ENCODE assay signal across 16 mouse cellular contexts in genomic region chr4:137603449-137604171, GRCm38 (mm10). TPM values are rescaled to one million over a fixed set of nuclear protein-coding genes. Genes with fewer than 3 reads are reported as not detected.
A peak's percentile ranks its signal among the peaks of the same experiment; 100 is the strongest.
DNase-seq lines count a peak whose midpoint lies in the region; ATAC-seq and TF ChIP-seq lines count a peak whose summit lies in the region.
"Had no signal": no experiment of that assay in that cellular context is flagged by ENCODE, and none has a peak within 500 bp of the region (broad histone marks: within the 10 kb centered on the region; RNA-seq: fewer than 3 reads in every experiment).

No protein-coding gene starts in this region.

- H3K79me2 ChIP-seq in MEL (ENCODE audit: control insufficient read depth, insufficient read depth, low read length, poor library complexity) = peaks cover 39% of the 10 kb centered on the region

- 84% methylated on average over 11 of the region's 11 CpGs for WGBS in hindbrain, embryonic 13.5 days
- 85% methylated on average over 11 of the region's 11 CpGs for WGBS in hindbrain, embryonic 14.5 days
- WGBS in liver, postnatal 0 days (ENCODE audit: insufficient replicate concordance) = 44% methylated on average over 11 of the region's 11 CpGs
- WGBS in forebrain, embryonic 11.5 days = 84% methylated on average over 11 of the region's 11 CpGs

- H3K4me3 ChIP-seq in hindbrain, embryonic 13.5 days = no peak overlapping the region
- no peak overlapping the region for H3K4me3 ChIP-seq in hindbrain, embryonic 14.5 days (replicated peaks; ENCODE audit: low read length)
- H3K4me3 ChIP-seq in MEL (ENCODE audit: control insufficient read depth in 1 of 2, insufficient read depth in 1 of 2, low read depth in 2 of 2, low read length in 2 of 2) = no peak overlapping the region
- no peak overlapping the region for H3K4me3 ChIP-seq in liver, postnatal 0 days (ENCODE audit: low read depth, low read length)
- H3K4me3 ChIP-seq in forebrain, embryonic 11.5 days (ENCODE audit: low read depth, low read length) = no peak overlapping the region
- H3K4me3 ChIP-seq: embryonic facial prominence, embryonic 13.5 days; forebrain, embryonic 15.5 days; limb, embryonic 10.5 days had no signal

- TF ChIP-seq RAD21 in MEL (IDR thresholded peaks at IDR 0.05; ENCODE audit: low read depth, low read length) = no peak

- H3K36me3 ChIP-seq in hindbrain, embryonic 13.5 days = peaks cover 43% of the 10 kb centered on the region
- peaks cover 44% of the 10 kb centered on the region for H3K36me3 ChIP-seq in hindbrain, embryonic 14.5 days (replicated peaks; ENCODE audit: control insufficient read depth, insufficient read depth)
- peaks cover 6 to 9% of the 10 kb centered on the region in 2 experiments for H3K36me3 ChIP-seq in MEL (ENCODE audit: control insufficient read depth in 1 of 2, insufficient read depth in 2 of 2, low read length in 2 of 2)
- H3K36me3 ChIP-seq in liver, postnatal 0 days (replicated peaks; ENCODE audit: insufficient read depth, low read length) = peaks cover 36% of the 10 kb centered on the region
- H3K36me3 ChIP-seq in forebrain, embryonic 11.5 days (ENCODE audit: control insufficient read depth, insufficient read depth, low read length) = peaks cover 8% of the 10 kb centered on the region; the same call in 1 of the 2 replicates

- no peak overlapping the region for H3K4me2 ChIP-seq in hindbrain, embryonic 13.5 days
- no peak overlapping the region for H3K4me2 ChIP-seq in hindbrain, embryonic 14.5 days (replicated peaks)
- H3K4me2 ChIP-seq in liver, postnatal 0 days (ENCODE audit: low read depth, low read length) = no peak overlapping the region
- H3K4me2 ChIP-seq in forebrain, embryonic 11.5 days (ENCODE audit: low read depth, low read length, severe bottlenecking) = no peak overlapping the region
- H3K4me2 ChIP-seq: embryonic facial prominence, embryonic 13.5 days; forebrain, embryonic 15.5 days had no signal

- H3K9ac ChIP-seq in hindbrain, embryonic 13.5 days = no peak overlapping the region
- H3K9ac ChIP-seq in hindbrain, embryonic 14.5 days = no peak overlapping the region
- H3K9ac ChIP-seq in MEL (ENCODE audit: control insufficient read depth, low read depth, low read length, poor library complexity, severe bottlenecking) = no peak overlapping the region
- no peak overlapping the region for H3K9ac ChIP-seq in liver, postnatal 0 days (replicated peaks)
- H3K9ac ChIP-seq in forebrain, embryonic 11.5 days (ENCODE audit: low read length) = no peak overlapping the region
- H3K9ac ChIP-seq: embryonic facial prominence, embryonic 13.5 days; forebrain, embryonic 15.5 days had no signal

- H3K27me3 ChIP-seq in hindbrain, embryonic 13.5 days = no peaks in the 10 kb centered on the region
- no peaks in the 10 kb centered on the region for H3K27me3 ChIP-seq in hindbrain, embryonic 14.5 days (ENCODE audit: control insufficient read depth, insufficient read depth, low read length)
- no peaks in the 10 kb centered on the region for H3K27me3 ChIP-seq in MEL (ENCODE audit: control insufficient read depth in 1 of 2, insufficient read depth in 2 of 2, low read length in 2 of 2)
- H3K27me3 ChIP-seq in liver, postnatal 0 days (ENCODE audit: insufficient read depth, low read length) = no peaks in the 10 kb centered on the region
- H3K27me3 ChIP-seq in forebrain, embryonic 11.5 days (ENCODE audit: control insufficient read depth, insufficient read depth, low read length) = no peaks in the 10 kb centered on the region
- H3K27me3 ChIP-seq: embryonic facial prominence, embryonic 13.5 days; forebrain, embryonic 15.5 days had no signal

- TF ChIP-seq EP300 in MEL (IDR thresholded peaks at IDR 0.05; ENCODE audit: low read depth in 1 of 2, low read length in 2 of 2) = no peak
- TF ChIP-seq EP300 in liver, postnatal 0 days (IDR thresholded peaks at IDR 0.05; ENCODE audit: low read depth) = no peak

- 0 out of 2 replicates have a peak overlapping the region, but pooled peaks have one; percentile 6 for H3K27ac ChIP-seq in hindbrain, embryonic 13.5 days
- H3K27ac ChIP-seq in hindbrain, embryonic 14.5 days = no peak overlapping the region
- no peak overlapping the region for H3K27ac ChIP-seq in MEL (ENCODE audit: control insufficient read depth, low read depth, low read length)
- H3K27ac ChIP-seq in liver, postnatal 0 days (ENCODE audit: low read depth) = peak overlapping the region; percentile 55; the same call in 1 of the 2 replicates
- no peak overlapping the region for H3K27ac ChIP-seq in forebrain, embryonic 11.5 days (ENCODE audit: low read depth, low read length)
- H3K27ac ChIP-seq: embryonic facial prominence, embryonic 13.5 days; forebrain, embryonic 15.5 days; limb, embryonic 10.5 days had no signal

- H3K9me3 ChIP-seq in hindbrain, embryonic 13.5 days = no peaks in the 10 kb centered on the region
- no peaks in the 10 kb centered on the region for H3K9me3 ChIP-seq in hindbrain, embryonic 14.5 days (ENCODE audit: control insufficient read depth, low read length)
- no peaks in the 10 kb centered on the region for H3K9me3 ChIP-seq in MEL (replicated peaks; ENCODE audit: insufficient read depth, low read length)
- no peaks in the 10 kb centered on the region for H3K9me3 ChIP-seq in liver, postnatal 0 days (ENCODE audit: low read length)
- no peaks in the 10 kb centered on the region for H3K9me3 ChIP-seq in forebrain, embryonic 11.5 days (ENCODE audit: control insufficient read depth, low read length)
- H3K9me3 ChIP-seq: embryonic facial prominence, embryonic 13.5 days; forebrain, embryonic 15.5 days; limb, embryonic 10.5 days had no signal

- DNase-seq in hindbrain, embryonic 14.5 days (ENCODE audit: low spot score) = no peak
- peak; percentile 30 for DNase-seq in MEL (ENCODE audit: low read depth, low spot score)
- no peak for DNase-seq in liver, postnatal 0 days
- DNase-seq in cerebellum, adult 8-10 months = no peak
- no peak for DNase-seq in forebrain, embryonic 11.5 days (ENCODE audit: low spot score)
- DNase-seq in layer of hippocampus, adult 18-20 months (ENCODE audit: low spot score in 2 of 2) = no peak
- DNase-seq: cerebellum, adult 2 months; gastrocnemius, postnatal 36 days; kidney, adult 18-20 months; layer of hippocampus, adult 9-11 months had no signal

- ATAC-seq in hindbrain, embryonic 13.5 days (ENCODE audit: low FRiP score) = no peak
- ATAC-seq in hindbrain, embryonic 14.5 days (ENCODE audit: low FRiP score) = no peak
- peak; percentile 50; the same call in 1 of the 2 replicates for ATAC-seq in granulocyte monocyte progenitor cell, adult 5-6 weeks (replicated peaks; ENCODE audit: poor library complexity, severe bottlenecking)
- ATAC-seq in liver, postnatal 0 days = no peak
- ATAC-seq in forebrain, embryonic 11.5 days (replicated peaks; ENCODE audit: low FRiP score) = no peak
- ATAC-seq: forebrain, embryonic 15.5 days; lung, postnatal 0 days had no signal

- no peak for TF ChIP-seq CTCF in MEL (IDR thresholded peaks at IDR 0.05 in 2 of 3, conservative IDR thresholded peaks at IDR 0.05 in 1 of 3; ENCODE audit: control insufficient read depth in 1 of 3, insufficient read depth in 1 of 3, low read depth in 2 of 3, low read length in 3 of 3, poor library complexity in 1 of 3, severe bottlenecking in 1 of 3)
- no peak for TF ChIP-seq CTCF in liver, postnatal 0 days (IDR thresholded peaks at IDR 0.05; ENCODE audit: low read depth)

- H3K4me1 ChIP-seq in hindbrain, embryonic 13.5 days (replicated peaks) = peaks cover 37% of the 10 kb centered on the region
- peaks cover 10% of the 10 kb centered on the region for H3K4me1 ChIP-seq in hindbrain, embryonic 14.5 days (replicated peaks; ENCODE audit: control insufficient read depth, insufficient read depth, low read length)
- H3K4me1 ChIP-seq in MEL (ENCODE audit: control insufficient read depth in 1 of 2, insufficient read depth in 2 of 2, low read length in 2 of 2) = peaks cover 4 to 7% of the 10 kb centered on the region in 2 experiments; a peak in 3 of 4 replicates
- peaks cover 26% of the 10 kb centered on the region for H3K4me1 ChIP-seq in liver, postnatal 0 days (ENCODE audit: insufficient read depth)
- no peaks in the 10 kb centered on the region for H3K4me1 ChIP-seq in forebrain, embryonic 11.5 days (replicated peaks; ENCODE audit: control insufficient read depth, insufficient read depth, low read length)

- no peak for TF ChIP-seq POLR2A in MEL (IDR thresholded peaks at IDR 0.05; ENCODE audit: control insufficient read depth in 1 of 2, insufficient read depth in 1 of 2, low read depth in 1 of 2, low read length in 2 of 2, poor library complexity in 1 of 2)

TF ChIP-seq in MEL, 35 proteins besides CTCF, POLR2A, EP300 and RAD21 (continues in another document):
- TF ChIP-seq GABPA (IDR thresholded peaks at IDR 0.05; ENCODE audit: low read depth, low read length) (no peak), MAZ (IDR thresholded peaks at IDR 0.05; ENCODE audit: low read depth, low read length) (no peak), ELF1 (IDR thresholded peaks at IDR 0.05; ENCODE audit: low read depth, low read length) (no peak), USF1 (IDR thresholded peaks at IDR 0.05; ENCODE audit: low read depth, low read length) (no peak)

RNA-seq across cellular contexts. Expression of gene Usp48, which starts 10.1 kb away (rescaled TPM):
- polyA plus RNA-seq in hindbrain, embryonic 13.5 days (2015; fragmentation: Nextera tagmentation; extraction: Ambion mirVana) = 66.6 and 68.1 TPM in 2 replicates
- 65.3 and 70.9 TPM in 2 replicates for polyA plus RNA-seq in hindbrain, embryonic 14.5 days (2014; fragmentation: Nextera tagmentation; extraction: Ambion mirVana)
- 25.4 and 27.1 TPM in 2 replicates for total RNA-seq in MEL (2012; rRNA removed)
- polyA plus RNA-seq in MEL (2012; ENCODE audit: insufficient read depth in 1 of 2, insufficient read length in 2 of 2, low read depth in 1 of 2, low replicate concordance in 2 of 2, missing spikeins in 1 of 2) = 10 to 100 TPM in 1 of 2 experiments, not detected in 1; 99.6 TPM
- 76.3 and 119 TPM in 2 replicates for total RNA-seq in granulocyte monocyte progenitor cell, adult 5-6 weeks (2014; fragmentation: Nextera tagmentation)
- total RNA-seq in granulocyte monocyte progenitor cell, adult 5-6 weeks (2017) = 132 and 151 TPM in 2 replicates
- polyA plus RNA-seq in liver, postnatal 0 days (2015; fragmentation: Nextera tagmentation; extraction: Ambion mirVana) = 23.3 and 28.4 TPM in 2 replicates
- polyA plus RNA-seq in forebrain, embryonic 11.5 days (2014; fragmentation: Nextera tagmentation; extraction: Ambion mirVana) = 86.4 TPM in 2 replicates
- total RNA-seq in layer of hippocampus, adult 18-20 months (2021) = 100 to 1,000 TPM; 111 to 136 TPM

RNA-seq across cellular contexts. Expression of gene Ldlrad2, which starts 29.2 kb away (rescaled TPM):
- polyA plus RNA-seq in hindbrain, embryonic 13.5 days (2015; fragmentation: Nextera tagmentation; extraction: Ambion mirVana) = 1.7 TPM in 1 of 2 replicates, not detected in the other
- polyA plus RNA-seq in hindbrain, embryonic 14.5 days (2014; fragmentation: Nextera tagmentation; extraction: Ambion mirVana) = 0.57 TPM in 1 of 2 replicates, not detected in the other
- total RNA-seq in MEL (2012; rRNA removed) = not detected in 2 replicates
- polyA plus RNA-seq in MEL (2012; ENCODE audit: insufficient read depth in 1 of 2, insufficient read length in 2 of 2, low read depth in 1 of 2, low replicate concordance in 2 of 2, missing spikeins in 1 of 2) = not detected
- not detected in 2 replicates for total RNA-seq in granulocyte monocyte progenitor cell, adult 5-6 weeks (2014; fragmentation: Nextera tagmentation)
- not detected in 2 replicates for total RNA-seq in granulocyte monocyte progenitor cell, adult 5-6 weeks (2017)
- polyA plus RNA-seq in liver, postnatal 0 days (2015; fragmentation: Nextera tagmentation; extraction: Ambion mirVana) = not detected in 2 replicates
- not detected in 2 replicates for polyA plus RNA-seq in forebrain, embryonic 11.5 days (2014; fragmentation: Nextera tagmentation; extraction: Ambion mirVana)
- not detected for total RNA-seq in layer of hippocampus, adult 18-20 months (2021)
- total RNA-seq: gastrocnemius, postnatal 36 days had no signal
- polyA plus RNA-seq: cerebellum, adult 2 months; embryonic facial prominence, embryonic 13.5 days; limb, embryonic 10.5 days had no signal

Comparison
In these comparisons a context has a peak if more than half of its experiments do, and no peak if none do; other contexts are left out.
1. H3K27ac ChIP-seq: peak in hindbrain, embryonic 13.5 days (single experiment) and liver, postnatal 0 days (single experiment); none in hindbrain, embryonic 14.5 days (single experiment), MEL (single experiment) and forebrain, embryonic 11.5 days (single experiment).